In genomic region chr1:162943700-162944099, GRCm38 (mm10) we compare ENCODE assay signal across 21 mouse cellular contexts. TPM values are rescaled to one million over a fixed set of nuclear protein-coding genes. Genes with fewer than 3 reads are reported as not detected.
A peak's percentile ranks its signal among the peaks of the same experiment; 100 is the strongest.
DNase-seq lines count a peak whose midpoint lies in the region; ATAC-seq and TF ChIP-seq lines count a peak whose summit lies in the region.
"Had no signal": no experiment of that assay in that cellular context is flagged by ENCODE, and none has a peak within 500 bp of the region (broad histone marks: within the 10 kb centered on the region; RNA-seq: fewer than 3 reads in every experiment).

No protein-coding gene starts in this region.

- peak; percentile 42; the same call in 1 of the 2 replicates for TF ChIP-seq EP300 in lung, postnatal 0 days (IDR thresholded peaks at IDR 0.05)

- no peak overlapping the region for H3K4me2 ChIP-seq in lung, postnatal 0 days (replicated peaks; ENCODE audit: low read depth, low read length)
- H3K4me2 ChIP-seq in midbrain, embryonic 14.5 days (ENCODE audit: low read length): no peak overlapping the region
- H3K4me2 ChIP-seq: embryonic facial prominence, embryonic 12.5 days; hindbrain, embryonic 13.5 days; midbrain, embryonic 15.5 days had no signal

- H3K4me3 ChIP-seq in lung, postnatal 0 days (ENCODE audit: low read depth, low read length): no peak overlapping the region
- no peak overlapping the region for H3K4me3 ChIP-seq in embryonic fibroblast, embryonic 13.5 days (ENCODE audit: insufficient read depth, low read length)
- no peak overlapping the region for H3K4me3 ChIP-seq in midbrain, embryonic 14.5 days (replicated peaks; ENCODE audit: low read depth, low read length)
- H3K4me3 ChIP-seq: embryonic facial prominence, embryonic 12.5 days; forebrain, embryonic 10.5 days; heart, adult 2 months; hindbrain, embryonic 13.5 days; left cerebral cortex, adult 2 months; midbrain, embryonic 15.5 days had no signal

- H3K27ac ChIP-seq in lung, postnatal 0 days (ENCODE audit: low read length): 0 out of 2 replicates have a peak overlapping the region, but pooled peaks have one; percentile 20
- peak overlapping the region; percentile 92; the same call in 1 of the 2 replicates for H3K27ac ChIP-seq in embryonic fibroblast, embryonic 13.5 days (ENCODE audit: insufficient read depth, low read length)
- H3K27ac ChIP-seq in midbrain, embryonic 14.5 days (replicated peaks; ENCODE audit: low read depth, low read length): no peak overlapping the region
- H3K27ac ChIP-seq: embryonic facial prominence, embryonic 12.5 days; forebrain, embryonic 10.5 days; heart, adult 2 months; hindbrain, embryonic 13.5 days; left cerebral cortex, adult 2 months; midbrain, embryonic 15.5 days had no signal

- H3K9ac ChIP-seq in lung, postnatal 0 days (replicated peaks; ENCODE audit: low read depth): no peak overlapping the region
- no peak overlapping the region for H3K9ac ChIP-seq in midbrain, embryonic 14.5 days (replicated peaks; ENCODE audit: low read length)
- H3K9ac ChIP-seq: embryonic facial prominence, embryonic 12.5 days; hindbrain, embryonic 13.5 days; midbrain, embryonic 15.5 days had no signal

- 25% methylated on average over 6 of the region's 6 CpGs for WGBS in lung, postnatal 0 days
- WGBS in midbrain, embryonic 14.5 days: 82% methylated on average over 6 of the region's 6 CpGs

- no peak for TF ChIP-seq CTCF in lung, postnatal 0 days (IDR thresholded peaks at IDR 0.05)
- no peak for TF ChIP-seq CTCF in embryonic fibroblast, embryonic 13.5 days (IDR thresholded peaks at IDR 0.05; ENCODE audit: borderline replicate concordance, insufficient read depth, low read length)

- TF ChIP-seq POLR2A in embryonic fibroblast, embryonic 13.5 days (IDR thresholded peaks at IDR 0.05; ENCODE audit: low read depth, low read length): no peak

- intact Hi-C loops in heart, postnatal 36 days (cut with DNase I): no loop called here

- H3K4me1 ChIP-seq in lung, postnatal 0 days (ENCODE audit: insufficient read depth, low read depth, low read length): no peaks in the 10 kb centered on the region
- H3K4me1 ChIP-seq in embryonic fibroblast, embryonic 13.5 days (ENCODE audit: control insufficient read depth, insufficient read depth, low read length): peaks cover 11% of the 10 kb centered on the region
- no peaks in the 10 kb centered on the region for H3K4me1 ChIP-seq in midbrain, embryonic 14.5 days (ENCODE audit: control insufficient read depth, insufficient read depth, low read length)
- H3K4me1 ChIP-seq: forebrain, embryonic 10.5 days had no signal

- ATAC-seq in lung, postnatal 0 days: peak; percentile 79
- no peak for ATAC-seq in midbrain, embryonic 14.5 days (ENCODE audit: low FRiP score, low TSS enrichment)
- ATAC-seq: intestine, embryonic 16.5 days; midbrain, embryonic 15.5 days had no signal

- H3K9me3 ChIP-seq in lung, postnatal 0 days (ENCODE audit: low read length): no peaks in the 10 kb centered on the region
- H3K9me3 ChIP-seq in midbrain, embryonic 14.5 days (ENCODE audit: control insufficient read depth, low read length): no peaks in the 10 kb centered on the region
- H3K9me3 ChIP-seq: embryonic facial prominence, embryonic 12.5 days; forebrain, embryonic 10.5 days; hindbrain, embryonic 13.5 days; midbrain, embryonic 15.5 days had no signal

- DNase-seq in heart, adult 11 months: peak; percentile 54
- DNase-seq in heart, postnatal 36 days: no peak
- peak; percentile 77 for DNase-seq in lung, postnatal 0 days (ENCODE audit: low spot score)
- DNase-seq in lung, postnatal 14 days: no peak
- no peak for DNase-seq in right cerebral cortex, adult 2 months (ENCODE audit: low spot score in 2 of 2)
- DNase-seq in midbrain, embryonic 14.5 days: no peak
- no peak for DNase-seq in c-Kit-positive CD71-positive TER-119-positive erythroid progenitor cells, embryonic 14.5 days (ENCODE audit: low spot score)
- DNase-seq: adrenal gland, postnatal 14 days; cerebellum, adult 8-10 months; gastrocnemius, postnatal 10 days; heart, adult 2 months; thymus, postnatal 36 days had no signal

- no peaks in the 10 kb centered on the region for H3K36me3 ChIP-seq in lung, postnatal 0 days (ENCODE audit: insufficient read depth, low read length)
- H3K36me3 ChIP-seq in midbrain, embryonic 14.5 days (ENCODE audit: control insufficient read depth, insufficient read depth, low read length): no peaks in the 10 kb centered on the region
- H3K36me3 ChIP-seq: embryonic facial prominence, embryonic 12.5 days; forebrain, embryonic 10.5 days; hindbrain, embryonic 13.5 days; midbrain, embryonic 15.5 days had no signal

- H3K27me3 ChIP-seq in lung, postnatal 0 days (replicated peaks; ENCODE audit: insufficient read depth, low read length): no peaks in the 10 kb centered on the region
- H3K27me3 ChIP-seq in midbrain, embryonic 14.5 days (ENCODE audit: control insufficient read depth, insufficient read depth, low read length): no peaks in the 10 kb centered on the region
- H3K27me3 ChIP-seq: embryonic facial prominence, embryonic 12.5 days; hindbrain, embryonic 13.5 days; midbrain, embryonic 15.5 days had no signal

RNA-seq across cellular contexts. Expression of gene Fmo6, which starts 6.4 kb away (rescaled TPM):
- total RNA-seq in heart, postnatal 36 days (2021): not detected
- polyA plus RNA-seq in lung, postnatal 0 days (2015; fragmentation: Nextera tagmentation; extraction: Ambion mirVana): 0.08 and 0.16 TPM in 2 replicates
- not detected in 2 replicates for polyA plus RNA-seq in embryonic fibroblast, embryonic 13.5 days (2011; ENCODE audit: insufficient read length, low read depth, missing spikeins)
- not detected in 2 replicates for polyA plus RNA-seq in midbrain, embryonic 14.5 days (2014; fragmentation: Nextera tagmentation; extraction: Ambion mirVana)
- total RNA-seq: adrenal gland, postnatal 14 days; heart, adult 2 months; left cerebral cortex, adult 2 months; neutrophil, adult 5-6 weeks had no signal
- polyA plus RNA-seq: forebrain, embryonic 10.5 days; hindbrain, embryonic 13.5 days; intestine, embryonic 16.5 days; limb, embryonic 11.5 days; midbrain, embryonic 15.5 days had no signal

RNA-seq across cellular contexts. Expression of gene Fmo3, which starts 40.6 kb away (rescaled TPM):
- total RNA-seq in heart, postnatal 36 days (2021): not detected
- 0.60 and 1.2 TPM in 2 replicates for polyA plus RNA-seq in lung, postnatal 0 days (2015; fragmentation: Nextera tagmentation; extraction: Ambion mirVana)
- polyA plus RNA-seq in embryonic fibroblast, embryonic 13.5 days (2011; ENCODE audit: insufficient read length, low read depth, missing spikeins): 0.25 TPM in 1 of 2 replicates, not detected in the other
- not detected in 2 replicates for polyA plus RNA-seq in midbrain, embryonic 14.5 days (2014; fragmentation: Nextera tagmentation; extraction: Ambion mirVana)
- total RNA-seq: gastrocnemius, postnatal 10 days; left cerebral cortex, adult 2 months; neutrophil, adult 5-6 weeks had no signal
- polyA plus RNA-seq: embryonic facial prominence, embryonic 12.5 days; forebrain, embryonic 10.5 days; hindbrain, embryonic 13.5 days; intestine, embryonic 16.5 days; limb, embryonic 11.5 days; midbrain, embryonic 15.5 days had no signal

RNA-seq across cellular contexts. Expression of gene Fmo2, which starts 45.2 kb away (rescaled TPM):
- total RNA-seq in heart, postnatal 36 days (2021): 10 to 100 TPM; 40.6 to 56.9 TPM
- polyA plus RNA-seq in lung, postnatal 0 days (2015; fragmentation: Nextera tagmentation; extraction: Ambion mirVana): 266 and 286 TPM in 2 replicates
- 0.19 TPM in 1 of 2 replicates, not detected in the other for polyA plus RNA-seq in embryonic fibroblast, embryonic 13.5 days (2011; ENCODE audit: insufficient read length, low read depth, missing spikeins)
- polyA plus RNA-seq in midbrain, embryonic 14.5 days (2014; fragmentation: Nextera tagmentation; extraction: Ambion mirVana): not detected in 2 replicates
- polyA plus RNA-seq: forebrain, embryonic 10.5 days; midbrain, embryonic 15.5 days had no signal

Comparison
In these comparisons a context has a peak if more than half of its experiments do, and no peak if none do; other contexts are left out.
1. DNase-seq: peak in heart, adult 11 months (single experiment) and lung, postnatal 0 days (single experiment); none in heart, postnatal 36 days (0 of 2), lung, postnatal 14 days (single experiment), right cerebral cortex, adult 2 months (0 of 2), midbrain, embryonic 14.5 days (single experiment) and c-Kit-positive CD71-positive TER-119-positive erythroid progenitor cells, embryonic 14.5 days (single experiment).
2. RNA of gene Fmo2, which starts 45.2 kb away (polyA plus RNA-seq): 266 to 286 TPM in lung, postnatal 0 days; 0.19 TPM in embryonic fibroblast, embryonic 13.5 days and not detected in midbrain, embryonic 14.5 days; every median in the first group is over 100 times any median in the second.